Mouse (Mus musculus): ENCODE measurements around the gene Olfr547. TPM values are rescaled to one million over a fixed set of nuclear protein-coding genes. Genes with fewer than 3 reads are reported as not detected.
A peak's percentile ranks its signal among the peaks of the same experiment; 100 is the strongest.

Gene Olfr547
- polyA plus RNA-seq, 1 experiment = not detected

- TF ChIP-seq CTCF (IDR thresholded peaks at IDR 0.05; ENCODE audit: borderline replicate concordance, extremely low read depth, insufficient read depth, insufficient read length) (no peak), POLR2A (IDR thresholded peaks at IDR 0.05; ENCODE audit: borderline replicate concordance, extremely low read depth, insufficient read depth, insufficient read length, poor library complexity, severe bottlenecking) (no peak)
- DNase-seq (ENCODE audit: low read depth) = peak; percentile 59
These were observed 38.8 kb downstream of the Olfr547 start for GRCm38 (mm10) chr7:102573174-102573830.

GRCm38 (mm10) chr7:102575998-102576397 is 41.4 kb downstream of the Olfr547 start:
- DNase-seq (ENCODE audit: low read depth) = no peak
- TF ChIP-seq CTCF (IDR thresholded peaks at IDR 0.05; ENCODE audit: borderline replicate concordance, extremely low read depth, insufficient read depth, insufficient read length) = no peak

Other genes starting within 250 kb of the Olfr547 start
- 46.1 and 54.4 TPM in 2 replicates for gene Rrm1, start 93.1 kb upstream of the Olfr547 start, polyA plus RNA-seq (2012; rRNA removed)
- gene Olfr543, start 53.1 kb upstream of the Olfr547 start, polyA plus RNA-seq (2012; rRNA removed) = not detected in 2 replicates
- not detected in 2 replicates for gene Olfr544, start 46.4 kb upstream of the Olfr547 start, polyA plus RNA-seq (2012; rRNA removed)
- not detected in 2 replicates for gene Olfr545, start 35.2 kb upstream of the Olfr547 start, polyA plus RNA-seq (2012; rRNA removed)
- gene Olfr548-ps1, start 6.1 kb downstream of the Olfr547 start, polyA plus RNA-seq (2012; rRNA removed) = not detected in 2 replicates
- gene Olfr549, start 15.1 kb downstream of the Olfr547 start, polyA plus RNA-seq (2012; rRNA removed) = not detected in 2 replicates
- 1.3 and 1.5 TPM in 2 replicates for gene Trim21, start 30.7 kb downstream of the Olfr547 start, polyA plus RNA-seq (2012; rRNA removed)
- not detected in 2 replicates for gene Olfr550, start 36.7 kb downstream of the Olfr547 start, polyA plus RNA-seq (2012; rRNA removed)
- not detected in 2 replicates for gene Olfr551, start 57.1 kb downstream of the Olfr547 start, polyA plus RNA-seq (2012; rRNA removed)
- gene Olfr552, start 63.0 kb downstream of the Olfr547 start, polyA plus RNA-seq (2012; rRNA removed) = not detected in 2 replicates
- gene Olfr553, start 83.5 kb downstream of the Olfr547 start, polyA plus RNA-seq (2012; rRNA removed) = not detected in 2 replicates
- not detected in 2 replicates for gene Olfr554, start 103.7 kb downstream of the Olfr547 start, polyA plus RNA-seq (2012; rRNA removed)
- not detected in 2 replicates for gene Olfr555, start 124.1 kb downstream of the Olfr547 start, polyA plus RNA-seq (2012; rRNA removed)
- not detected in 2 replicates for gene Olfr556, start 130.2 kb downstream of the Olfr547 start, polyA plus RNA-seq (2012; rRNA removed)
- 11.1 and 14.2 TPM in 2 replicates for gene Trim68, start 152.6 kb downstream of the Olfr547 start, polyA plus RNA-seq (2012; rRNA removed)
- not detected in 2 replicates for gene Olfr557, start 161.2 kb downstream of the Olfr547 start, polyA plus RNA-seq (2012; rRNA removed)
- 0.08 and 0.19 TPM in 2 replicates for gene Olfr558, start 167.5 kb downstream of the Olfr547 start, polyA plus RNA-seq (2012; rRNA removed)
- not detected in 2 replicates for gene Olfr33, start 184.3 kb downstream of the Olfr547 start, polyA plus RNA-seq (2012; rRNA removed)
- not detected in 2 replicates for gene Olfr559, start 192.7 kb downstream of the Olfr547 start, polyA plus RNA-seq (2012; rRNA removed)
- not detected in 2 replicates for gene Olfr560, start 224.6 kb downstream of the Olfr547 start, polyA plus RNA-seq (2012; rRNA removed)
- gene Olfr78, start 224.7 kb downstream of the Olfr547 start, polyA plus RNA-seq (2012; rRNA removed) = 0.15 and 0.18 TPM in 2 replicates
- gene Olfr561, start 236.5 kb downstream of the Olfr547 start, polyA plus RNA-seq (2012; rRNA removed) = not detected in 2 replicates